Mouse (Mus musculus): Measurements from ENCODE around the gene Drd3. TPM values are rescaled to one million over a fixed set of nuclear protein-coding genes. Genes with fewer than 3 reads are reported as not detected.
A peak's percentile ranks its signal among the peaks of the same experiment; 100 is the strongest.

Drd3 gene
- polyA plus RNA-seq, 1 experiment = not detected

DNA sequence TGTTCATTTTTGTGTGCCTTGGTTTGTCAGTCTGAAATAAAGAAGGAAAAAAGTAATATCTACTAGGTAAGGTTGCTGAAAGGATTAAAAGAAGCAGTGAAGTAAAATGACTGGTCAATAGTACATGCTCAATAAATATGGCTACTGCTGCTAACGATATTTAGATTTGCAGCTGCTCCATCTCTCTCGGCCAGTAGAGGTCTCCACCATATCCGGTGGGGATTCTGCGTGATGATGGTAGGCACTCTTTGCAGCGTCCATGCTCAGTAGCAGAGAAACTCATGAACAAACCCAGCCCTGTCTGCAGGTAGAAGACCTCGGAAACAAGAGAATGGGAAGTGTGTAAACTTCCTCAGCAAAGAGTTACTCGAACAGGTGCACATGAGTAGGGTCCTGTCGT is 926 bp upstream of the Drd3 start:
- Histone ChIP-seq H3K27ac (replicated peaks; ENCODE audit: low read depth, low read length) (no peak overlapping the region), H3K4me1 (ENCODE audit: control insufficient read depth, insufficient read depth, insufficient read length, low read length) (no peaks in the 10 kb centered on the region), H3K4me3 (ENCODE audit: insufficient read depth, low read depth, low read length) (no peak overlapping the region)

GRCm38 (mm10) chr16:43772358-43772757 is 18.5 kb downstream of the Drd3 start:
- Histone ChIP-seq H3K27ac (replicated peaks; ENCODE audit: low read depth, low read length) (no peak overlapping the region), H3K4me1 (ENCODE audit: control insufficient read depth, insufficient read depth, insufficient read length, low read length) (no peaks in the 10 kb centered on the region), H3K4me3 (ENCODE audit: insufficient read depth, low read depth, low read length) (no peak overlapping the region)

DNA sequence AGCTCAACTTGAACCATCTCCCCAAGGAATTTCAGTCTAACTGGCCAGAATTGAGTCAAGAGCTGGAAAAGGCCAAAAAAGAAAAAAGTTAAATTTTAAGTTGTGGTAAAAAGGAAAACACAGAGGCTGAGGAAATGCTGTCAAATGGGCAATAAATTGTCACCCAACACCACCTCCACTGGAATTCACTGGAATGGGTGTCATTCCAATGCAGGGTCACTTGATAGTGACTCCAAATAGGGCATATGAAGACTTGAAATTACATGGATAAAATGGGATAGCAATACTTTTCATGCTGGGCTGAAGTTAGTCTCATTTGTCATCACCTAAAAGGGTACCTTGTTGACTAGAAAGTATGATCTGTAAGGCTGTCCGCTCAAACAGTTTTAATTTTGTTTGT is 18.9 kb downstream of the Drd3 start:
- H3K4me1 ChIP-seq (ENCODE audit: control insufficient read depth, insufficient read depth, insufficient read length, low read length) = no peaks in the 10 kb centered on the region
- H3K27ac ChIP-seq (replicated peaks; ENCODE audit: low read depth, low read length) = no peak overlapping the region

DNA sequence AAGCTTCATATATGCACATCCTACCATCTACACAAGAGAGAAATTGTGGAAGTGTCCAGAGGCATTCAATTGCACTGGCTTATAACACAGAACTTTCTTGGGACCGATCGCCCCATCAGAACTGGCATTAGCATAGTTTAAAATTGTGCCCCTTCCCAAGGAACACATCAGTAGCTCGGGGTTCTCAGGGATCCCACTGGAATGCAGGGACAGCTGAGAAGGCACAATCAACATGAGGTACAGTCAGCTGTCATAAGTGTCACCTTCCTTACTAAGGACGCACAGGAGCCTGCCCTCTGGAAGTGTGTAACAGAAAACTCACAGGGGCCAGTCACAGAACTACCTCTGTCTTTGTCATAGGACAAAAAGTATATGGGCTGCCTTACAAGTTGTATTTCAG is 19.7 kb downstream of the Drd3 start:
- Histone ChIP-seq H3K4me1 (ENCODE audit: control insufficient read depth, insufficient read depth, insufficient read length, low read length) (no peaks in the 10 kb centered on the region), H3K4me3 (ENCODE audit: insufficient read depth, low read depth, low read length) (no peak overlapping the region), H3K27ac (replicated peaks; ENCODE audit: low read depth, low read length) (no peak overlapping the region)

More for the DNA sequence above, 18.9 kb downstream of the Drd3 start:
- no peak overlapping the region for H3K4me3 ChIP-seq (ENCODE audit: insufficient read depth, low read depth, low read length)

- H3K27ac ChIP-seq (replicated peaks; ENCODE audit: low read depth, low read length) = no peak overlapping the region
- no peak overlapping the region for H3K4me3 ChIP-seq (ENCODE audit: insufficient read depth, low read depth, low read length)
- no peaks in the 10 kb centered on the region for H3K4me1 ChIP-seq (ENCODE audit: control insufficient read depth, insufficient read depth, insufficient read length, low read length)
Measured at GRCm38 (mm10) chr16:43776886-43777285, 23.1 kb downstream of the Drd3 start.

- Histone ChIP-seq H3K4me3 (ENCODE audit: insufficient read depth, low read depth, low read length) (no peak overlapping the region), H3K4me1 (ENCODE audit: control insufficient read depth, insufficient read depth, insufficient read length, low read length) (no peaks in the 10 kb centered on the region), H3K27ac (replicated peaks; ENCODE audit: low read depth, low read length) (no peak overlapping the region)
Measured at GRCm38 (mm10) chr16:43799541-43799940, 45.7 kb downstream of the Drd3 start.

DNA sequence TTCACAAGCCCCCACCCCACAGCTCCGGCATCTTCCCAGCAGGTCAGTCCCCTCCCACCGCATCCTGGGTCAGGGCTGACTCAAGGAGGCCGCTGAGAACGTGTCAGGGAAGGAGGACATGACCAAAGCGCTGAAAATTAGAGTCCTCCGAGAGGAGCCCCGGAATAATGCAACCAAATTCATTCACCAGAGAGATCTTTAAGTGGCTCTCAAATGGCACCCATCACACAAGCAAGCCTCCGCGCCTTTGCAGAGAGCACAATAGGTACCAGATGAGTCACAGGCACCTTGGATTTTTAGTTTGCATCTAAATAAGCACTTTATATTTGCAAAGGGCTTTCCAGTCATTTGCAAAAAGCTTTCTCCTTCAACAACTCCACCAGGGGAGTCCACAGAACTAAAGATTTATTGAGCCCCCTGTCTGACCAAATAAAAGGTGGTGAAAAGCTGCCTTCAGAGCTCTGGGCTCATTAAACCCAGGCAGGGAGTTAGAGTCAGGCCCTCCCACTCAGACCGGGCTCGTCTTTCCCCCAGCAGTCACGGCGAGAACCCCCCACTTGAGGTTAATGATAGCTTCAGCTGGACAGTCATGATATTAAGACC is 46.4 kb downstream of the Drd3 start:
- Histone ChIP-seq H3K4me1 (ENCODE audit: control insufficient read depth, insufficient read depth, insufficient read length, low read length) (no peaks in the 10 kb centered on the region), H3K4me3 (ENCODE audit: insufficient read depth, low read depth, low read length) (no peak overlapping the region), H3K27ac (replicated peaks; ENCODE audit: low read depth, low read length) (no peak overlapping the region)

- Histone ChIP-seq H3K4me1 (ENCODE audit: control insufficient read depth, insufficient read depth, insufficient read length, low read length) (no peaks in the 10 kb centered on the region), H3K27ac (replicated peaks; ENCODE audit: low read depth, low read length) (no peak overlapping the region), H3K4me3 (ENCODE audit: insufficient read depth, low read depth, low read length) (no peak overlapping the region)
Measured at GRCm38 (mm10) chr16:43801137-43801536, 47.3 kb downstream of the Drd3 start.

- H3K27ac ChIP-seq (replicated peaks; ENCODE audit: low read depth, low read length) = no peak overlapping the region
- peak overlapping the region; percentile 64 for H3K4me3 ChIP-seq (ENCODE audit: insufficient read depth, low read depth, low read length)
- H3K4me1 ChIP-seq (ENCODE audit: control insufficient read depth, insufficient read depth, insufficient read length, low read length) = no peaks in the 10 kb centered on the region
Measured at GRCm38 (mm10) chr16:43801791-43802307, 48.0 kb downstream of the Drd3 start.

GRCm38 (mm10) chr16:43802466-43802865 is 48.6 kb downstream of the Drd3 start:
- Histone ChIP-seq H3K4me1 (ENCODE audit: control insufficient read depth, insufficient read depth, insufficient read length, low read length) (no peaks in the 10 kb centered on the region), H3K27ac (replicated peaks; ENCODE audit: low read depth, low read length) (no peak overlapping the region), H3K4me3 (ENCODE audit: insufficient read depth, low read depth, low read length) (no peak overlapping the region)

DNA sequence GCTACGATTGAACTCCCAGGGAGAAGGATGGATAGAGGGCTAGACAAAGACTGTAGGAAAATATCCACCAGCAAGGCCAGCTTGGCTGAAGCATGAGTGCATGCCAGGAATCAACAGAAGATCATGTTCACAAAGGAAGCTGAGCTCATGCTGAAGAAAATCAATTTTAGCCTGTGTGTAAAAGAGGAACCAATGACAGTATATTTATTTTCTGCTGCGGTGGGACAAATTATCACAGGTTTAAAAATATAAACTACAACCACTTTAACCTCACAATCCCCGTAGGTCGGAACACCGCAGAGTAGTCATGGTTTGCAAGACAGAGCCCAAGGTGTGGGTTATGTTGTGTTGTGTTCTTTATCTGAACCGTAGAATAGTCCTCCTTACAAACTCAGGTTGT is 50.5 kb downstream of the Drd3 start:
- no peak overlapping the region for H3K27ac ChIP-seq (replicated peaks; ENCODE audit: low read depth, low read length)
- no peak overlapping the region for H3K4me3 ChIP-seq (ENCODE audit: insufficient read depth, low read depth, low read length)
- H3K4me1 ChIP-seq (ENCODE audit: control insufficient read depth, insufficient read depth, insufficient read length, low read length) = no peaks in the 10 kb centered on the region

DNA sequence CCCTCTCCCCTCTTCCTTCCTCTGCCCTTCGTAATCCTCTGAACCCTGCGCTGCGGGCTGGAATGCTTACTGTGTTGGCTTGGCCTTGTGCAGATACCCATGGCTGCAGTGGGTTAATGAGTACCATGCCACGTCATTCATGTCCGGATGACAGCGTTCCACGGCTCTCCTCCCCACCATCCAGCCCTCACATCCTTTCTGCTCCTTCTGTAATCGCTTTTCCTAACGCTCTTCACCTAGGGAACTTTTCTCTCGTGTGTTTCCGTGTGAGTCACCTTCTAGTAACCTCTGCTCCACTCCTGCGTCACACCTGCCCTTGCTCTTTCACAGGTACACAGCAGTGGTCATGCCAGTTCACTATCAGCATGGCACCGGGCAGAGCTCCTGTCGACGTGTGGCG is 53.2 kb downstream of the Drd3 start:
- Histone ChIP-seq H3K4me3 (ENCODE audit: insufficient read depth, low read depth, low read length) (no peak overlapping the region), H3K27ac (replicated peaks; ENCODE audit: low read depth, low read length) (no peak overlapping the region), H3K4me1 (ENCODE audit: control insufficient read depth, insufficient read depth, insufficient read length, low read length) (no peaks in the 10 kb centered on the region)

DNA sequence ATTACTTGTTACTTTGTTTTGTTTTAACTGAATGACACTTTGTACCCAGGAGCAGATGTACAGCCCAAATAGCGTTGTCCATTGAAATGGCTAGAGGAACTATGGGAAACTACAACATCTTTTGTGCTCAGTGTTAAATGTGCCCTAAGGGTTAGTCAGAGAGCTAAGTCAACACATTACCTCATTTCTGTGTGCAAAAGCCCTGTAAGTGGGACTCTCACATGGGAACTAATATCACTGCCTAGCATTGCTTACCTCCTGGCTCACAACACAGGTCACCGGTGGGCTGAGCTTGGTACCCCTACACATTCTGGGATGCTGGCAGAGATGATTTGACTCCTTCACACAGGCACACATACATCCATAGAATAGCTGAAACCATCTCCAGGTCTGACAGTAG is 55.6 kb downstream of the Drd3 start:
- Histone ChIP-seq H3K4me3 (ENCODE audit: insufficient read depth, low read depth, low read length) (no peak overlapping the region), H3K27ac (replicated peaks; ENCODE audit: low read depth, low read length) (no peak overlapping the region), H3K4me1 (ENCODE audit: control insufficient read depth, insufficient read depth, insufficient read length, low read length) (no peaks in the 10 kb centered on the region)

GRCm38 (mm10) chr16:43811402-43811801 is 57.6 kb downstream of the Drd3 start:
- Histone ChIP-seq H3K27ac (replicated peaks; ENCODE audit: low read depth, low read length) (no peak overlapping the region), H3K4me1 (ENCODE audit: control insufficient read depth, insufficient read depth, insufficient read length, low read length) (no peaks in the 10 kb centered on the region), H3K4me3 (ENCODE audit: insufficient read depth, low read depth, low read length) (no peak overlapping the region)

GRCm38 (mm10) chr16:43814644-43815043 is 60.8 kb downstream of the Drd3 start:
- H3K27ac ChIP-seq (replicated peaks; ENCODE audit: low read depth, low read length) = no peak overlapping the region
- H3K4me1 ChIP-seq (ENCODE audit: control insufficient read depth, insufficient read depth, insufficient read length, low read length) = no peaks in the 10 kb centered on the region
- H3K4me3 ChIP-seq (ENCODE audit: insufficient read depth, low read depth, low read length) = no peak overlapping the region

DNA sequence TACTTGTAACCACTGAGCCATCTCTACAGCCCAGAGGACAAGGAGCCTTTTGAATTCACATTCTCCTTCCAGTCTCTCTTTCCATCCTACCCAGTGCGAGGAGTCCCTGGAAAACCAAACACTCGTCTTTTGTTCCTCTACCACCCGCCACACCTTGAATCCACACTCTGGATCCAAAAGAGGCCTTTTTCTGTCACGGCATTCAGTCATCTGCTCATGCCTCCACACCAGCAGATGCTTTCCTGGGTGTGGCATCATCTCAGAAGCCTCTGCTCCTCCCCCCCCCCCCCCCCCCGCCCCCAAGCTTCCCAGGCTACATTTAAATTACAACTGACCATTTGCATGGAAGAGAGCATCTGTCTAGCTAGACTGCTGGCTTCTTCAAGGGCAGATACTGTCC is 62.5 kb downstream of the Drd3 start:
- no peak overlapping the region for H3K4me3 ChIP-seq (ENCODE audit: insufficient read depth, low read depth, low read length)

More for the DNA sequence above, 62.5 kb downstream of the Drd3 start:
- Histone ChIP-seq H3K27ac (replicated peaks; ENCODE audit: low read depth, low read length) (no peak overlapping the region), H3K4me1 (ENCODE audit: control insufficient read depth, insufficient read depth, insufficient read length, low read length) (no peaks in the 10 kb centered on the region)
